Mouse (Mus musculus) heart, adult 2 months (tissue): Measurements from ENCODE around the gene Dgcr2.

Experiments
- EP300 ChIP-seq: fragments of 200-500 bp; IDR thresholded peaks from 2 replicates; pipeline ENCODE4 v1.6.1; 2011; ENCODE audit warnings: low read depth, low read length, control low read depth; ENCODE audit not compliant: insufficient read depth
- POLR2A ChIP-seq: fragments of 200-500 bp; IDR thresholded peaks from 2 replicates; pipeline ENCODE4 v1.6.1; 2011; ENCODE audit warnings: mild to moderate bottlenecking, low read depth, low read length, control low read depth; ENCODE audit not compliant: insufficient read depth

DNA sequence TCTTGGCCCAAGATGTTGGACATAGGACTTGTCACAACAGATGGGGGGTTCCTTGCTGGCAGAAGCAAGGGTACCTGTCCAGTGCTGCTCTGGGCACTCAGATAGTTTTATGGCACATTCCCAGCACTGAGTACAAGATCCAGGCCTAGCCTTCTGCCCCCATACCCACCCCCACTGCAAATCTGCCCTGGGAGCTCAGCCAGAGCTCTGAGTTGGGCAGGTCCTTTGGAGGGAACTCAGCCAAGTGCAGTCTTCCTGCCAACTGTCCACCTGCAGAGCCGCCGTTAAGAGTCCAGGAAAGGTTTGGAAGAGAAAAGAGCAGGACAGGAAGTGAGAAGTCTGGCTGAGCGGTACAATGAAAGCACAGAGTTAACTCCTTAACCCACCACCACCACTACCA, 5.8 kb downstream of the Dgcr2 start:
- TF ChIP-seq POLR2A (no peak), EP300 (no peak)
